Mouse (Mus musculus) kidney, adult 2 months (tissue): Measurements from ENCODE around the gene Col6a4. TPM values are rescaled to one million over a fixed set of nuclear protein-coding genes. Genes with fewer than 3 reads are reported as not detected.

ENCODE experiments used
- DNase-seq: peaks from one replicate; pipeline ENCODE4 v3.0.0; 2021
- H3K27ac ChIP-seq: fragments of 200-500 bp; 2 replicates; pipeline ENCODE4 v1.5.1; 2012; ENCODE audit warnings: low read depth, low read length, control low read depth, inconsistent platforms; ENCODE audit not compliant: insufficient read depth
- H3K27me3 ChIP-seq: fragments of 200-500 bp; replicated peaks from 2 replicates; pipeline ENCODE4 v1.6.1; 2012; ENCODE audit warnings: mild to moderate bottlenecking, moderate library complexity, low read length, inconsistent platforms; ENCODE audit not compliant: control insufficient read depth, insufficient read depth
- H3K36me3 ChIP-seq: fragments of 200-500 bp; 2 replicates; pipeline ENCODE4 v1.6.1; 2012; ENCODE audit warnings: mild to moderate bottlenecking, moderate library complexity, low read length, inconsistent platforms; ENCODE audit not compliant: control insufficient read depth, insufficient read depth
- H3K4me1 ChIP-seq: fragments of 200-500 bp; 2 replicates; pipeline ENCODE4 v1.6.1; 2011; ENCODE audit warnings: low read length; ENCODE audit not compliant: control insufficient read depth, insufficient read depth
- H3K4me3 ChIP-seq: fragments of 200-500 bp; 2 replicates; pipeline ENCODE4 v1.5.1; 2011; ENCODE audit warnings: mild to moderate bottlenecking, low read depth, low read length, control low read depth; ENCODE audit not compliant: insufficient read depth
- CTCF ChIP-seq: fragments of 200-500 bp; conservative IDR thresholded peaks from 2 replicates; pipeline ENCODE4 v1.5.1; 2011; ENCODE audit warnings: low read depth, mild to moderate bottlenecking, control low read depth, low read length, moderate library complexity, mixed read lengths; ENCODE audit not compliant: insufficient read depth, insufficient read length
- POLR2A ChIP-seq: fragments of 200-500 bp; IDR thresholded peaks from one replicate; pipeline ENCODE4 v1.6.1; 2011; ENCODE audit warnings: low read depth, low read length, control low read depth
- WGBS: fragments of 180-500 bp; shearing (Covaris S2); methylation state at CpG from one replicate; pipeline ENCODE4 v1.1.7; 2018; 5-methylcytosine and 5-hydroxymethylcytosine counted together
- polyA plus RNA-seq: library from polyadenylated mRNA; depleted of rRNA; stranded (reverse); fragments of >200 nt; gene quantifications from 2 replicates; pipeline ENCODE4 v1.2.3, GENCODE M21; 2012; rRNA removed

Col6a4 gene
- polyA plus RNA-seq: 0.59 and 0.62 TPM in 2 replicates

DNA sequence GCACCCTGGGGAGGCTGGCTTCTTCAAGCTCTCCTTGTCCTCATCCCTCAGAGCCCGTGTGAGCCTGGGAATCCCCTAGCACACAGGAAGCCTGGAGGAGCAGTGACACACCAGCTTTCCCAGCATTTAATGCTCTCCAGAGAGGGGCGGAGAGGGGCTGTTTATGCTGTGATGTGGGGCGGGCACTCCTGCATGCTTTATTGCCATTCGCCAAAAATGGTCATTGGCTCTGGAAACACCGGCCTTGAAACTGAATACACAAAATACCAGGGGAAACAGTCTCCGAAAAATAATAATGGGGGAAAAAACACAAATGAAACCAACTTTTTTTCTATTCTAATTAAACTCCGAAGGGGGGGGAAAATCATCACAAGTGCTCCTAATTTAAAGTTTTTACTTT lies at the start of gene Col6a4:
TSS of gene Col6a4 (minus strand) at position 101 of the 400 bp plus-strand sequence.
- Histone ChIP-seq H3K4me3 (no peak within 1 kb of the TSS), H3K27ac (no peak within 1 kb of the TSS), H3K36me3 (no peaks in the 10 kb centered on the region), H3K4me1 (no peaks in the 10 kb centered on the region; the same call in 1 of the 2 replicates), H3K27me3 (no peaks in the 10 kb centered on the region)
- TF ChIP-seq CTCF (no peak), POLR2A (no peak)
- no peak for DNase-seq
- WGBS: 43% methylated on average over 7 of the region's 7 CpGs

- H3K36me3 ChIP-seq: no peaks in the 10 kb centered on the region
- no peak overlapping the region for H3K4me3 ChIP-seq
- no peaks in the 10 kb centered on the region for H3K27me3 ChIP-seq
- no peak for TF ChIP-seq CTCF
- no peak for TF ChIP-seq POLR2A
- no peaks in the 10 kb centered on the region for H3K4me1 ChIP-seq
- 78% methylated on average over 2 of the region's 2 CpGs for WGBS
- no peak overlapping the region for H3K27ac ChIP-seq
- DNase-seq: no peak
These were observed 49.0 kb upstream of the Col6a4 start for GRCm38 (mm10) chr9:106145582-106145981.

- Histone ChIP-seq H3K4me3 (no peak overlapping the region), H3K27me3 (no peaks in the 10 kb centered on the region), H3K36me3 (no peaks in the 10 kb centered on the region), H3K4me1 (no peaks in the 10 kb centered on the region), H3K27ac (no peak overlapping the region)
- WGBS: 86% methylated on average over 7 of the region's 7 CpGs
- DNase-seq: no peak
- no peak for TF ChIP-seq POLR2A
- no peak for TF ChIP-seq CTCF
These were observed 47.6 kb upstream of the Col6a4 start for GRCm38 (mm10) chr9:106144176-106144575.

- TF ChIP-seq POLR2A (no peak), CTCF (no peak)
- DNase-seq: no peak
- Histone ChIP-seq H3K36me3 (no peaks in the 10 kb centered on the region), H3K4me1 (no peaks in the 10 kb centered on the region), H3K4me3 (no peak overlapping the region), H3K27me3 (no peaks in the 10 kb centered on the region), H3K27ac (no peak overlapping the region)
- WGBS: 77% methylated on average over 12 of the region's 12 CpGs
These were observed 45.4 kb upstream of the Col6a4 start for GRCm38 (mm10) chr9:106141955-106142354.

- DNase-seq: peak; percentile 16
- no peak for TF ChIP-seq CTCF
- no peak for TF ChIP-seq POLR2A
- H3K27me3 ChIP-seq: no peaks in the 10 kb centered on the region
- no peaks in the 10 kb centered on the region for H3K4me1 ChIP-seq
- WGBS: 26% methylated on average over 10 of the region's 10 CpGs
- H3K4me3 ChIP-seq: no peak overlapping the region
- no peak overlapping the region for H3K27ac ChIP-seq
- H3K36me3 ChIP-seq: no peaks in the 10 kb centered on the region
These were observed 43.2 kb upstream of the Col6a4 start for GRCm38 (mm10) chr9:106139763-106140162.

- DNase-seq: no peak
- 59% methylated on average over 10 of the region's 10 CpGs for WGBS
These were observed 41.2 kb upstream of the Col6a4 start for GRCm38 (mm10) chr9:106137671-106138216.

DNA sequence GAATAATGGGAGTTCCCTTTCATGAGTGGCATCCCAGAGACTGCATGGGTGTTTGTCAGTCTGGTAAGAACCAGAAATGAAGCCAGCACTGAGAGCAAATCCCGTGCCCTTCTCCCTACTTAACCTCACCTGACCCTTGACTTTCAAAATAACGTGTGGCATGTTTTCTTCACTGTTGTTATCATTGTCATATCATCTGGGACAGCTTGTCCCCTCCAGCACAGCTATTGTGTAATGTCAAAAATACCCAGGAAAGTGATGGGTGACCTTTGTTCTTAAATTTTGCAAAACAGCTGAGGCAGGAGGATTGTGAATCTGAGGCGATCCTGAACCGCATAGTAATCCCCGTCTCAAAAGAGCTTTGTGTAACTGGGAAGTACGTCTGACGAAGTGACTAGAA lies 33.7 kb upstream of the Col6a4 start:
- no peak for DNase-seq
- WGBS: 77% methylated on average over 7 of the region's 7 CpGs

More at GRCm38 (mm10) chr9:106137671-106138216, 41.2 kb upstream of the Col6a4 start:
- no peaks in the 10 kb centered on the region for H3K4me1 ChIP-seq
- no peak overlapping the region for H3K4me3 ChIP-seq
- H3K27ac ChIP-seq: no peak overlapping the region
- H3K27me3 ChIP-seq: no peaks in the 10 kb centered on the region
- H3K36me3 ChIP-seq: no peaks in the 10 kb centered on the region
- TF ChIP-seq POLR2A: no peak
- TF ChIP-seq CTCF: no peak

More for the DNA sequence above, 33.7 kb upstream of the Col6a4 start:
- Histone ChIP-seq H3K27ac (no peak overlapping the region), H3K27me3 (no peaks in the 10 kb centered on the region), H3K36me3 (no peaks in the 10 kb centered on the region), H3K4me3 (no peak overlapping the region), H3K4me1 (no peaks in the 10 kb centered on the region)
- TF ChIP-seq POLR2A (no peak), CTCF (no peak)
